Mouse (Mus musculus): ENCODE data around the gene Grik1. TPM values are rescaled to one million over a fixed set of nuclear protein-coding genes. Genes with fewer than 3 reads are reported as not detected.

Grik1 gene
- polyA plus RNA-seq, 1 experiment, result not detected

- Histone ChIP-seq H3K4me3 (ENCODE audit: insufficient read depth, low read length) (no peak overlapping the region), H3K27ac (ENCODE audit: insufficient read depth, low read depth, low read length) (no peak overlapping the region), H3K4me1 (ENCODE audit: control insufficient read depth, insufficient read depth, low read length) (no peaks in the 10 kb centered on the region)
- TF ChIP-seq POLR2A (IDR thresholded peaks at IDR 0.05; ENCODE audit: borderline replicate concordance, low read depth, low read length) (no peak), CTCF (IDR thresholded peaks at IDR 0.05; ENCODE audit: low read depth, low read length) (no peak)
These were observed 373.6 kb downstream of the Grik1 start for GRCm38 (mm10) chr16:87916209-87917156.

- TF ChIP-seq CTCF (IDR thresholded peaks at IDR 0.05; ENCODE audit: low read depth, low read length), result no peak
- no peak for TF ChIP-seq POLR2A (IDR thresholded peaks at IDR 0.05; ENCODE audit: borderline replicate concordance, low read depth, low read length)
- no peak overlapping the region for H3K27ac ChIP-seq (ENCODE audit: insufficient read depth, low read depth, low read length)
- no peaks in the 10 kb centered on the region for H3K4me1 ChIP-seq (ENCODE audit: control insufficient read depth, insufficient read depth, low read length)
- no peak overlapping the region for H3K4me3 ChIP-seq (ENCODE audit: insufficient read depth, low read length)
These were observed 374.9 kb downstream of the Grik1 start for GRCm38 (mm10) chr16:87915156-87915555.

- Histone ChIP-seq H3K4me3 (ENCODE audit: insufficient read depth, low read length) (no peak overlapping the region), H3K4me1 (ENCODE audit: control insufficient read depth, insufficient read depth, low read length) (no peaks in the 10 kb centered on the region), H3K27ac (ENCODE audit: insufficient read depth, low read depth, low read length) (no peak overlapping the region)
- no peak for TF ChIP-seq CTCF (IDR thresholded peaks at IDR 0.05; ENCODE audit: low read depth, low read length)
- no peak for TF ChIP-seq POLR2A (IDR thresholded peaks at IDR 0.05; ENCODE audit: borderline replicate concordance, low read depth, low read length)
These were observed 376.3 kb downstream of the Grik1 start for GRCm38 (mm10) chr16:87913781-87914180.

- Histone ChIP-seq H3K4me3 (ENCODE audit: insufficient read depth, low read length) (no peak overlapping the region), H3K27ac (ENCODE audit: insufficient read depth, low read depth, low read length) (no peak overlapping the region), H3K4me1 (ENCODE audit: control insufficient read depth, insufficient read depth, low read length) (no peaks in the 10 kb centered on the region)
- no peak for TF ChIP-seq POLR2A (IDR thresholded peaks at IDR 0.05; ENCODE audit: borderline replicate concordance, low read depth, low read length)
- no peak for TF ChIP-seq CTCF (IDR thresholded peaks at IDR 0.05; ENCODE audit: low read depth, low read length)
These were observed 378.9 kb downstream of the Grik1 start for GRCm38 (mm10) chr16:87911201-87911600.

- no peak for TF ChIP-seq CTCF (IDR thresholded peaks at IDR 0.05; ENCODE audit: low read depth, low read length)
- no peak for TF ChIP-seq POLR2A (IDR thresholded peaks at IDR 0.05; ENCODE audit: borderline replicate concordance, low read depth, low read length)
- no peak overlapping the region for H3K4me3 ChIP-seq (ENCODE audit: insufficient read depth, low read length)
- no peak overlapping the region for H3K27ac ChIP-seq (ENCODE audit: insufficient read depth, low read depth, low read length)
- no peaks in the 10 kb centered on the region for H3K4me1 ChIP-seq (ENCODE audit: control insufficient read depth, insufficient read depth, low read length)
These were observed 388.0 kb downstream of the Grik1 start for GRCm38 (mm10) chr16:87902049-87902448.

GRCm38 (mm10) chr16:87901189-87901588, 388.9 kb downstream of the Grik1 start:
- no peak for TF ChIP-seq POLR2A (IDR thresholded peaks at IDR 0.05; ENCODE audit: borderline replicate concordance, low read depth, low read length)
- H3K27ac ChIP-seq (ENCODE audit: insufficient read depth, low read depth, low read length), result no peak overlapping the region
- no peak overlapping the region for H3K4me3 ChIP-seq (ENCODE audit: insufficient read depth, low read length)
- no peaks in the 10 kb centered on the region for H3K4me1 ChIP-seq (ENCODE audit: control insufficient read depth, insufficient read depth, low read length)

GRCm38 (mm10) chr16:87875927-87876326, 414.1 kb downstream of the Grik1 start:
- Histone ChIP-seq H3K27ac (ENCODE audit: insufficient read depth, low read depth, low read length) (no peak overlapping the region), H3K4me1 (ENCODE audit: control insufficient read depth, insufficient read depth, low read length) (no peaks in the 10 kb centered on the region), H3K4me3 (ENCODE audit: insufficient read depth, low read length) (no peak overlapping the region)
- TF ChIP-seq POLR2A (IDR thresholded peaks at IDR 0.05; ENCODE audit: borderline replicate concordance, low read depth, low read length) (no peak), CTCF (IDR thresholded peaks at IDR 0.05; ENCODE audit: low read depth, low read length) (no peak)

- Histone ChIP-seq H3K4me3 (ENCODE audit: insufficient read depth, low read length) (no peak overlapping the region), H3K4me1 (ENCODE audit: control insufficient read depth, insufficient read depth, low read length) (no peaks in the 10 kb centered on the region), H3K27ac (ENCODE audit: insufficient read depth, low read depth, low read length) (no peak overlapping the region)
- TF ChIP-seq CTCF (IDR thresholded peaks at IDR 0.05; ENCODE audit: low read depth, low read length), result no peak
- no peak for TF ChIP-seq POLR2A (IDR thresholded peaks at IDR 0.05; ENCODE audit: borderline replicate concordance, low read depth, low read length)
These were observed 425.5 kb downstream of the Grik1 start for GRCm38 (mm10) chr16:87864526-87864925.

- Histone ChIP-seq H3K4me3 (ENCODE audit: insufficient read depth, low read length) (no peak overlapping the region), H3K27ac (ENCODE audit: insufficient read depth, low read depth, low read length) (no peak overlapping the region), H3K4me1 (ENCODE audit: control insufficient read depth, insufficient read depth, low read length) (no peaks in the 10 kb centered on the region)
- no peak for TF ChIP-seq CTCF (IDR thresholded peaks at IDR 0.05; ENCODE audit: low read depth, low read length)
- TF ChIP-seq POLR2A (IDR thresholded peaks at IDR 0.05; ENCODE audit: borderline replicate concordance, low read depth, low read length), result no peak
These were observed 428.3 kb downstream of the Grik1 start for GRCm38 (mm10) chr16:87861722-87862121.

- no peak for TF ChIP-seq POLR2A (IDR thresholded peaks at IDR 0.05; ENCODE audit: borderline replicate concordance, low read depth, low read length)
- no peak for TF ChIP-seq CTCF (IDR thresholded peaks at IDR 0.05; ENCODE audit: low read depth, low read length)
These were observed 436.5 kb downstream of the Grik1 start for GRCm38 (mm10) chr16:87853451-87854085.

More at GRCm38 (mm10) chr16:87853451-87854085, 436.5 kb downstream of the Grik1 start:
- Histone ChIP-seq H3K27ac (ENCODE audit: insufficient read depth, low read depth, low read length) (no peak overlapping the region), H3K4me1 (ENCODE audit: control insufficient read depth, insufficient read depth, low read length) (no peaks in the 10 kb centered on the region), H3K4me3 (ENCODE audit: insufficient read depth, low read length) (no peak overlapping the region)
